Mouse (Mus musculus): ENCODE measurements around the gene Thbs3. TPM values are rescaled to one million over a fixed set of nuclear protein-coding genes. Genes with fewer than 3 reads are reported as not detected.

The Thbs3 gene
- total and polyA plus RNA-seq, 3 experiments, result 4.3 to 6.1 (median 5.7) TPM

DNA sequence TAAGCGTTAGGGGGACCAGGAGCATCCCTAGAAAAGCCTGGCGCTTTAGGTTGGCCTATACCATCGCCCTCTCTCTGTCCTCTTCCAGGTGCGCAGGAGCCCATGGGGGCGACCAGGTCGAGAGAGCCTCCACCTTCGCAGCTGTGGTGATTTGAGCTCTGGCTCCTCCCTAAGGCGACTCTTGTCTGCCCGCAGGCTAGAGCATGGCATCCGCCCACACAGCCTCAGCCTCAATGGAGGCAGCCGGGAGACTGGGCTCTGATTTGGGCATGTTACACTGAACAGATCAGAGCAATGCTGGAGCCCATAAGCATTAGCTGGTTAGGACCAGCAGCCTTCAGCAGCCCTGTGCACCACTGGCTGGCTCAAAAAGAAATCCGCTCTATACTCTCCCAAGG, 26.5 kb upstream of the Thbs3 start:
- H3K4me3 ChIP-seq (replicated peaks in 1 of 3; ENCODE audit: low read depth in 2 of 3, low read length in 2 of 3, poor library complexity in 1 of 3), result no peak overlapping the region
- no peaks in the 10 kb centered on the region for H3K9me3 ChIP-seq (replicated peaks; ENCODE audit: low read length)
- H3K79me2 ChIP-seq (replicated peaks; ENCODE audit: control insufficient read depth, extremely low read depth, insufficient read depth, poor library complexity, severe bottlenecking), result no peaks in the 10 kb centered on the region
- H3K36me3 ChIP-seq (replicated peaks in 1 of 2; ENCODE audit: control insufficient read depth in 1 of 2, insufficient read depth in 1 of 2, low read length in 1 of 2), result peaks cover 21 to 72% of the 10 kb centered on the region in 2 experiments
- H3K9ac ChIP-seq (ENCODE audit: insufficient read depth, low read depth), result no peak overlapping the region
- dilution Hi-C loops (cut with MboI; ENCODE audit: extremely low pct_ligation_motif_present, extremely low pct_unique_long_range_greater_than_20kb, low sequenced_read_pairs) (no loop called here), in situ Hi-C loops (cut with MboI; ENCODE audit: low pct_ligation_motif_present, low pct_unique_long_range_greater_than_20kb, low sequenced_read_pairs) (no loop called here)
- no peaks in the 10 kb centered on the region for H3K4me1 ChIP-seq (ENCODE audit: control insufficient read depth in 1 of 2, insufficient read depth in 2 of 2)
- no peak overlapping the region for H3K4me2 ChIP-seq (ENCODE audit: insufficient read depth, low read depth, poor library complexity, severe bottlenecking)
- DNase-seq (ENCODE audit: extremely low read depth), result no peak
- H3K27me3 ChIP-seq (replicated peaks), result no peaks in the 10 kb centered on the region
- H3K27ac ChIP-seq (ENCODE audit: insufficient read depth, low read depth), result no peak overlapping the region
- TF ChIP-seq MAX (IDR thresholded peaks at IDR 0.05; ENCODE audit: low read length) (no peak), IRF4 (IDR thresholded peaks at IDR 0.05; ENCODE audit: low read depth, low read length) (no peak), ELF1 (IDR thresholded peaks at IDR 0.05; ENCODE audit: low read depth, low read length) (no peak), ETS1 (conservative IDR thresholded peaks at IDR 0.05; ENCODE audit: low read depth, low read length) (no peak), KAT2A (IDR thresholded peaks at IDR 0.05; ENCODE audit: insufficient replicate concordance, low read length) (no peak), MAFK (IDR thresholded peaks at IDR 0.05; ENCODE audit: insufficient replicate concordance, low read length) (no peak), MAZ (IDR thresholded peaks at IDR 0.05; ENCODE audit: low read depth, low read length) (no peak)

DNA sequence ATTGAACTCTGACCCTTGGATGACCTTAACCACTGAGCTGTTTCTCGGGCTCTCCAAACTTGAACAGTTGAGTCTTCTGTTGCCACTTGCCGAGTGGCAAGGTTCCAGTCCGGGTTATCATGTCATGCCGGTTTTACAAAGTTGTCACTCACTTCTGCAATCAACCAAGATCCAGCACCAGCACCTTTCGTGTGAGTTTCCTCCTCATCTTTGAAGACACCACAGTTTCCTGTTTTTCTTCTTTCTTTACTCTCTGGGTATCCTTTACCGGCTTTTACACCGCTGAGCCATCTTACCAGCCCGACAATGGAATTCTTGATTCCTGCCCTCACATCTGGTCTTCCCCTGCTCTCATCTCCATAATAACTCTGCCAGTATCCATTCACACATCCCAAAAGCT, 24.5 kb upstream of the Thbs3 start:
- H3K4me1 ChIP-seq (ENCODE audit: control insufficient read depth in 1 of 2, insufficient read depth in 2 of 2), result peaks cover 0 to 3% of the 10 kb centered on the region in 2 experiments; a peak in 2 of 4 replicates
- H3K27ac ChIP-seq (ENCODE audit: insufficient read depth, low read depth), result no peak overlapping the region
- DNase-seq (ENCODE audit: extremely low read depth), result no peak
- TF ChIP-seq SIN3A (IDR thresholded peaks at IDR 0.05; ENCODE audit: low read length) (no peak), MXI1 (IDR thresholded peaks at IDR 0.05; ENCODE audit: low read depth, low read length) (no peak), MEF2A (IDR thresholded peaks at IDR 0.05; ENCODE audit: borderline replicate concordance, low read depth, low read length) (no peak), MAZ (IDR thresholded peaks at IDR 0.05; ENCODE audit: low read depth, low read length) (no peak), USF1 (IDR thresholded peaks at IDR 0.05; ENCODE audit: low read depth, low read length) (no peak), E2F4 (IDR thresholded peaks at IDR 0.05; ENCODE audit: insufficient replicate concordance, low read depth, low read length) (no peak), CHD2 (IDR thresholded peaks at IDR 0.05; ENCODE audit: low read length) (no peak), GABPA (IDR thresholded peaks at IDR 0.05; ENCODE audit: insufficient replicate concordance, low read depth, low read length) (no peak), ETS1 (conservative IDR thresholded peaks at IDR 0.05; ENCODE audit: low read depth, low read length) (no peak), ZKSCAN1 (IDR thresholded peaks at IDR 0.05; ENCODE audit: borderline replicate concordance, low read depth, low read length) (no peak)
- no peaks in the 10 kb centered on the region for H3K79me2 ChIP-seq (replicated peaks; ENCODE audit: control insufficient read depth, extremely low read depth, insufficient read depth, poor library complexity, severe bottlenecking)
- no peak overlapping the region for H3K4me2 ChIP-seq (ENCODE audit: insufficient read depth, low read depth, poor library complexity, severe bottlenecking)
- in situ Hi-C loops (cut with MboI; ENCODE audit: low pct_ligation_motif_present, low pct_unique_long_range_greater_than_20kb, low sequenced_read_pairs) (no loop called here), dilution Hi-C loops (cut with MboI; ENCODE audit: extremely low pct_ligation_motif_present, extremely low pct_unique_long_range_greater_than_20kb, low sequenced_read_pairs) (no loop called here)
- no peaks in the 10 kb centered on the region for H3K9me3 ChIP-seq (replicated peaks; ENCODE audit: low read length)
- no peak overlapping the region for H3K4me3 ChIP-seq (replicated peaks in 1 of 3; ENCODE audit: low read depth in 2 of 3, low read length in 2 of 3, poor library complexity in 1 of 3)
- no peak overlapping the region for H3K9ac ChIP-seq (ENCODE audit: insufficient read depth, low read depth)
- H3K36me3 ChIP-seq (replicated peaks in 1 of 2; ENCODE audit: control insufficient read depth in 1 of 2, insufficient read depth in 1 of 2, low read length in 1 of 2), result peaks cover 21 to 54% of the 10 kb centered on the region in 2 experiments
- no peaks in the 10 kb centered on the region for H3K27me3 ChIP-seq (replicated peaks)

All from CH12.LX (cell line).